Mouse (Mus musculus) testis, adult 2 months (tissue): ENCODE data around the gene Akap5.

ENCODE experiments used
- CTCF ChIP-seq: fragments of 200-500 bp; IDR thresholded peaks from 2 replicates; pipeline ENCODE4 v1.5.1; 2012; ENCODE audit warnings: low read depth, mild to moderate bottlenecking, inconsistent platforms, low read length, moderate library complexity; ENCODE audit not compliant: control insufficient read depth, insufficient read depth, insufficient replicate concordance
- POLR2A ChIP-seq: fragments of 200-500 bp; IDR thresholded peaks from 2 replicates; pipeline ENCODE4 v1.6.1; 2012; ENCODE audit warnings: low read depth, mild to moderate bottlenecking, inconsistent platforms, low read length, moderate library complexity; ENCODE audit not compliant: control insufficient read depth

DNA sequence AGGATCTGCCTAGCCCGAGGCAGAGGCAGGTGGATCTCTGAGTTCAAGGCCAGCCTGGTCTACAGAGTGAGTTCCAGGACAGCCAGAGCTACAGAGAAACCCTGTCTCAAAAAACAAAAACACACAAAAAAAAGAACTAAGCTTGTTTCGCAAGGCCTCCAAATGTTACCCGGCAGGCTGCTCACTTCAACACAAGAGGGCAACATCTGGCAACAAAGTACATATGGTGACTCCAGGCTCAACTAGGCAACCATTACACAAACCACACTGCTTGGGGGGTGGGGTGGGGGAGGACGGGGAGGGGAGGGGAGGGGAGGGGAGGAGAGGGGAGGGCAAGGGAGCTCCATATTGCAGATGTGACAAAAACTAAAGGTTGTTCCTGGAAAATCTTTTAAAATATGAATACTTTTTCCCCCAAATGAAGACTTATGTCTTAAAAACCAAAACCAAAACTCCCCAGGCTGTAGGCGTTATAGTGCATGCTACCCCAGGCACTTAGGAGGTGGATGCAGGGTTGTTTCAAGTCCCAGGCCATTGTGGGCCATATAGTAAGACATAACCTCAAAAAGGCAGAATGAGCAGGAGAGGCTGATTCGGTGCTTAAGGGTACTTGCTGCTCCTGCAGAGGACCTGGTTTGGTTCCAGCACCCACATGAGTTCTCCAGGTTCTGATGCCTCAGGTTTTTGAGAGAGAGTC, 21.2 kb downstream of the Akap5 start:
- TF ChIP-seq CTCF, result no peak
- TF ChIP-seq POLR2A, result no peak
